Mouse (Mus musculus) olfactory bulb, adult 2 months (tissue): ENCODE data around the gene Idua.

Experiments
- CTCF ChIP-seq: fragments of 200-500 bp; IDR thresholded peaks from 2 replicates; pipeline ENCODE4 v1.5.1; 2012; ENCODE audit warnings: low read depth, mild to moderate bottlenecking, low read length, moderate library complexity; ENCODE audit not compliant: insufficient read depth
- POLR2A ChIP-seq: fragments of 200-500 bp; IDR thresholded peaks from 2 replicates; pipeline ENCODE4 v1.6.1; 2012; ENCODE audit warnings: mild to moderate bottlenecking, low read depth, low read length, moderate library complexity; ENCODE audit not compliant: insufficient read depth

DNA sequence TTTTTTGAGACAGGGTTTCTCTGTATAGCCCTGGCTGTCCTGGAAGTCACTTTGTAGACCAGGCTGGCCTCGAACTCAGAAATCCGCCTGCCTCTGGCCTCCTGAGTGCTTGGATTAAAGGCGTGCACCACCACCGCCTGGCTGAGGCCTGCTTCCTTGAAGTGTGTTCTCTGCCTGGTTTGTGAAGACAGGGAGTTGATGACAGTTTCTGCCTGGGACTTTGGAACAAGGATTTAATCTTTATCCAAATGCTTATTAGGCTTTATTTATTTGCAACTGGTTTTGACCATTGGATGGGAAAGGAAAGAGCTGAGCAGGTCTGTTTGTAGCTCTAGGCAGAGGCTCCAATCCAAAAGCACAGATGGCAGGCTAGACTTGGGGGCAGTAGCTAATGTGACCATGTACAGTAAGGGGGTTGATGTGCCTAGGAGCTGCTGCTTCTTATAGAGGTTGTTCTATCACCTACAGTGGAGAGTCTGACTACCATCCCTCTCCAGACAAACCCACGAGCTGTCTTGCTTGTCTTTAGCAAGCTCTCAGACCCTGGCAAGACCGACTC, 18.2 kb downstream of the Idua start:
- no peak for TF ChIP-seq CTCF
- TF ChIP-seq POLR2A = no peak
